Mouse (Mus musculus) left cerebral cortex, postnatal 14 days (tissue): ENCODE results near the gene A530032D15Rik. TPM values are rescaled to one million over a fixed set of nuclear protein-coding genes. Genes with fewer than 3 reads are reported as not detected.
"Not testable (repeated sequence)": the region's sequence is repeated elsewhere in the genome, so short reads cannot be mapped to it uniquely, and the experiment has no call there.

Source experiments
- DNase-seq, 2 experiments: peaks; one replicate each; pipeline ENCODE4 v3.0.0; 2021 to 2022; ENCODE audit warnings: low spot score in 2 of 2, mixed read lengths in 1 of 2
- intact Hi-C: fragments of 180-260 bp; cut with DNase I; formaldehyde crosslinking; loops from one replicate; pipeline ENCODE4 v1.15.1; 2025
- total RNA-seq, 2 experiments: library from RNA; stranded (reverse); gene quantifications; 2 replicates each; pipeline ENCODE4 v1.2.3; 2021

Gene A530032D15Rik
- total RNA-seq, 2 experiments from 2014 or later = not detected

DNA sequence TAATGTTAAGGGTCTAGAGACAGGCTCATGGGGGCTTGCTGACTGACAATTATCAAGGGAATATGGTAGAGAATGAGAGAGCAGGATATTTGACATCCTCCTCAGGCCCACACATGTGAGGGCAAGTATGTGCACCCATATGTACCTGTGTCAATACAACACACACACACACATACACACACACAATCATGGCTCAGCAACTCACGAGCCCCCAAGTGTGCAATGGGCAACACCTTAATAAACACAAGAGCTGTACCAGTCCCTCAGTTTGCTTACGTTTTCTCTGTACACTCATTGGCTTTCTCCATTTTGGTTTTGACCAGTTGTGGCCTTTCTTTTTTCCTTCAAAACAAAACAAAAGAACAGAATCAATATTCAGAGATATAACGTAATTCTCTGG lies 24.9 kb downstream of the A530032D15Rik start:
- intact Hi-C loops, DNase-seq: not testable (repeated sequence)

DNA sequence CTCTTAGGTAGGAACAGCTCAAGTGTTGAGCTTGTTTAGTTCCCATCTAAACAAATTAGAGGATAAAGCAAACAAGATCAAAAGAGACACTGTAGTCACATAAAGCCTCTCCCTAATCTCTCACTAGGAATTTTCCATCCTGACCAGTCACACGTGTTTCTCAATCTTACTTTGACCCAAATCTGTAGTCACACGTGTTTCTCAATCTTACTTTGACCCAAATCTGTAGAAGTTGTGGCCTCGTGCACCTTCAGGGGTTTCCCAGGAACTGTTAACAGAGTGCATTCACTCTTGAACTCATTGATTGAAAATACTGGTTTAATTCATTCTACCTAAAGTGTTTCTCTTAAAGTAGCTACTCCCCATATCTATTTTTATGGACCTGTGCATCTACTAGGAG lies 36.6 kb downstream of the A530032D15Rik start:
- DNase-seq, intact Hi-C loops: not testable (repeated sequence)

DNA sequence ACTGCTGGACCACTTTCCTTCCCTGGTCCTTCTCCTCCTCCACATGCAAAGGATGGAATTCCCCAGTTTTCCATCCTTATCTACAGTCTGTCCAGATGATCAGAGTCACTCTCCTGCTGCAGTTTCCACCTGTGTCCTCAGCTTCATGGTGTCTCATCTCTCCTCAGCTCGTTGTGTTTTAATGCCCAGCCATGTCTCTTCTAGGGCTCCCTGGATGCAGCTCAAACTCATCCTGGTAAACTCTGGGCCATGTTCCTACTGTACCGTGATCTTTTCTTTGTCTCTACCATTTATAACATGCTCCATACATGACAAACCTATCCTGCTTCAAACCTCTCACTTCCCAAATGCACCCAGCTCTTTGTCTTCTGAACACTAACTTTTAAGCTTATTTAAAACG lies 38.0 kb downstream of the A530032D15Rik start:
- DNase-seq, intact Hi-C loops: not testable (repeated sequence)

DNA sequence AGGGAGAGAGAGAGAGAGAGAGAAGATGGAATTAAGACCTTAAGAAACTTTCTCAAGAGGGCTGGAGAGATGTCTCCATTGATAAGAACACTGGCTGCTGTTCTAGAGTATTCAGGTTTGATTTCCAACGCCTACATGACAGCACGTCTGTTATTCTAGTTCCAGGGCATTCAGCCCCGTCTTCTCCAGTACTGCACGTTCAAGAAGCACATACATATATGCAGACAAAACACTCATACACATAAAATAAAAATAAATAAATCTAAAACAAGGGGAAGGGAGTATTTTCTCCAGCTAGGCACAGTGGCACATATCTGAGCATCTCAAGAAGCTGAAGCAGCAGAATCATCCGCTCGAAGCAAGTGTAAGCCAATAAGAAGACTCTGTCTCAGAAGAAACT lies 73.9 kb downstream of the A530032D15Rik start:
- DNase-seq, intact Hi-C loops: not testable (repeated sequence)

DNA sequence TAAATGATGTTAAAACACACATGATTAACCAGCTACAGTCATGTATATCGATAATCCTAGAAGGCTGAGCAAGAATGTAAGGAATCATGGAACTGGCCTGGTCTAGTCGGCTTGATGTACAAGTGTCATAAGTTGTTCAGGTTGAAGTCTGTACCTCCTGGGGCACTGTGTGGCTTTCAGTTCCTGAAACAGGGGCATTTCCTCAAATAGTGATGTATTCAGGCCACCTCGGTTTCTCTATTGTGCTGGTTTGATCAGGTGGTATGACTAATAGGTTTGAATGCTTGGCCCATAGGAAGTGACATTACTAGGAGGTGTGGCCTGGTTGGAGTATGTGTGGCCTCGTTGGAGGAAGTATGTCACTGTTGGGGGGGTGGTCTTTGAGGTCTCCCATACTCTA lies 75.3 kb downstream of the A530032D15Rik start:
- DNase-seq, intact Hi-C loops: not testable (repeated sequence)

DNA sequence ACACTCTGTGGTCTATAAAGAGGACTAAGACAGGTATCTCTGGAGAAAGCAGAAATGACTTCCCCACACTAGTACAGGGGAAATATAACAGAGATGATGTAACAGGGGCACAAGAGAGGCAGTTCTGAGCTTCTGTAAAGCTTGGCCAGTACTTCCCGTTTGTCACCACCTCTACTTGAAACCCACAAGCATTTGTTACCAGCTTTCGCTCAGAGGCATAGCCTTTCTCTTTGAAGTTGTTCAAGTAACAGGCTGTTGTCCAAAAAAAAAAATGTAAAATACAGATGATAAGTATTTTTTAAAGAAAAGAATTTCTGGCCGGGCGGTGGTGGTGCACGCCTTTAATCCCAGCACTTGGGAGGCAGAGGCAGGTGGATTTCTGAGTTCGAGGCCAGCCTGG lies 76.0 kb downstream of the A530032D15Rik start:
- intact Hi-C loops, DNase-seq: not testable (repeated sequence)

Other genes starting within 250 kb of the A530032D15Rik start
- 10 to 100 TPM; 26.0 to 29.7 TPM for gene Slc16a14, start 174.7 kb downstream of the A530032D15Rik start, total RNA-seq
- not detected for gene Gm10553, start 9.7 kb downstream of the A530032D15Rik start, total RNA-seq
- under 1 TPM; 0.49 to 0.79 TPM for gene C130026I21Rik, start 160.7 kb upstream of the A530032D15Rik start, total RNA-seq